Mouse (Mus musculus) heart, postnatal 0 days (tissue): Measurements from ENCODE around the gene Gm48552. TPM values are rescaled to one million over a fixed set of nuclear protein-coding genes. Genes with fewer than 3 reads are reported as not detected.

ENCODE experiments used
- ATAC-seq: fragments of 200-750 bp; cut with Nextera tagmentation; 2 replicates; pipeline ENCODE4 v1.8.0; 2017; ENCODE audit warnings: low read depth, moderate number of reproducible peaks, moderate library complexity; ENCODE audit not compliant: insufficient read depth
- DNase-seq: peaks from one replicate; pipeline ENCODE4 v3.0.0-alpha.2; 2016; ENCODE audit warnings: low spot score
- H3K27ac ChIP-seq: fragments of 300-500 bp; sonication (generic); 2 replicates; pipeline ENCODE4 v1.5.1; 2014; ENCODE audit warnings: low read depth, mild to moderate bottlenecking
- H3K27me3 ChIP-seq: fragments of 300-500 bp; sonication (generic); 2 replicates; pipeline ENCODE4 v1.6.1; 2014; ENCODE audit warnings: low read length, mixed read lengths; ENCODE audit not compliant: control insufficient read depth, insufficient read depth
- H3K36me3 ChIP-seq: fragments of 300-500 bp; sonication (generic); replicated peaks from 2 replicates; pipeline ENCODE4 v1.6.1; 2014; ENCODE audit warnings: low read length, mixed read lengths; ENCODE audit not compliant: control insufficient read depth, insufficient read depth
- H3K4me1 ChIP-seq: fragments of 300-500 bp; sonication (generic); 2 replicates; pipeline ENCODE4 v1.6.1; 2014; ENCODE audit warnings: antibody characterized with exemption; ENCODE audit not compliant: control insufficient read depth, insufficient read depth
- H3K4me2 ChIP-seq: fragments of 300-500 bp; sonication (generic); 2 replicates; pipeline ENCODE4 v1.6.1; 2014; ENCODE audit warnings: low read depth, mild to moderate bottlenecking, low read length, moderate library complexity
- H3K4me3 ChIP-seq: fragments of 300-500 bp; sonication (generic); 2 replicates; pipeline ENCODE4 v1.5.1; 2014; ENCODE audit warnings: low read depth, low read length
- H3K9ac ChIP-seq: fragments of 300-500 bp; sonication (generic); replicated peaks from 2 replicates; pipeline ENCODE4 v1.6.1; 2014; ENCODE audit warnings: low read depth, low read length, mixed read lengths
- H3K9me3 ChIP-seq: fragments of 300-500 bp; sonication (generic); replicated peaks from 2 replicates; pipeline ENCODE4 v1.6.1; 2016; ENCODE audit warnings: low read length; ENCODE audit not compliant: control insufficient read depth
- CTCF ChIP-seq: IDR thresholded peaks from 2 replicates; pipeline ENCODE4 v1.5.1; 2016; ENCODE audit warnings: antibody characterized with exemption, control low read depth, low read depth
- EP300 ChIP-seq: IDR thresholded peaks from 2 replicates; pipeline ENCODE4 v1.6.1; 2016; ENCODE audit warnings: antibody characterized with exemption, low read depth
- WGBS: fragments of 180-500 bp; shearing (Covaris S2); extraction: QIAGEN DNeasy Blood & Tissue Kit; methylation state at CpG from one replicate; pipeline ENCODE4 v1.1.7; 2014; 5-methylcytosine and 5-hydroxymethylcytosine counted together
- polyA plus RNA-seq: library from polyadenylated mRNA; unstranded; fragments of >200 nt; fragmentation: Nextera tagmentation; extraction: Ambion mirVana; gene quantifications from 2 replicates; pipeline ENCODE4 v1.2.1, GENCODE M21; 2015
- total RNA-seq: library from RNA; depleted of rRNA; stranded (reverse); fragments of >200 nt; gene quantifications from 2 replicates; pipeline ENCODE4 v1.2.3, GENCODE M21; 2014; ENCODE audit warnings: low replicate concordance

Gene Gm48552
- total and polyA plus RNA-seq, 2 experiments from 2014 or later = 0.45 TPM; not detected in 1

GRCm38 (mm10) chr10:81408424-81408729, 19.6 kb downstream of the Gm48552 start:
- WGBS = 59% methylated on average over 13 of the region's 13 CpGs
- H3K9me3 ChIP-seq = no peaks in the 10 kb centered on the region
- H3K4me1 ChIP-seq = peaks cover 51% of the 10 kb centered on the region
- no peak overlapping the region for H3K4me2 ChIP-seq
- peak overlapping the region; percentile 97 for H3K27ac ChIP-seq
- DNase-seq = no peak
- H3K4me3 ChIP-seq = no peak overlapping the region
- TF ChIP-seq CTCF (no peak), EP300 (no peak)
- peaks cover 46% of the 10 kb centered on the region for H3K36me3 ChIP-seq
- H3K9ac ChIP-seq = no peak overlapping the region
- ATAC-seq = no peak
- no peaks in the 10 kb centered on the region for H3K27me3 ChIP-seq

DNA sequence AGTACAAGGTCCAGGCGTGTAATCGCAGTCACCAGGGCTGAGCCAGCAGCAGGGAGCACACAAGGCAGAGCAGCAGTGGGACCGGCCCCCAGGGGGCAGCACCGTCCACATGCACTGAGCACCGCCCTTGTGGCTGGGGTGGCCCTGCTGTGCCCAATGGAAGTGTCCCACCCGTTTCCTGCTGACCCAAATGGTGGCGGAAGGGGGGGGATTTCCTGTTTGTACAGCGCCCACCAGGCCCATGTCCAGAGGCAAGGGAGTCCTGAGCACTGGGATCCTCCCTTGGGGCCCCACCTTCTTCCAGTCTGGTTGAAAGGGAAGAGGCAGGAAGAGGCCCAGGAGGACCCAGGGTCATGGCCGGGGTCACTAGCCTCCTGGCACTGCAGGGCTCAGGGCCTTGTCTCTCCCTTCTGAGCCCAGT, 20.1 kb downstream of the Gm48552 start:
- ATAC-seq = peak; percentile 18
- peaks cover 41% of the 10 kb centered on the region for H3K36me3 ChIP-seq
- no peak overlapping the region for H3K4me3 ChIP-seq
- no peaks in the 10 kb centered on the region for H3K27me3 ChIP-seq
- DNase-seq = peak; percentile 80
- TF ChIP-seq CTCF = peak; percentile 82
- peak; percentile 97 for TF ChIP-seq EP300
- no peak overlapping the region for H3K4me2 ChIP-seq
- H3K9ac ChIP-seq = no peak overlapping the region
- peaks cover 56% of the 10 kb centered on the region for H3K4me1 ChIP-seq
- WGBS = 30% methylated on average over 9 of the region's 9 CpGs
- no peaks in the 10 kb centered on the region for H3K9me3 ChIP-seq
- peak overlapping the region; percentile 97 for H3K27ac ChIP-seq

GRCm38 (mm10) chr10:81409330-81409729, 20.5 kb downstream of the Gm48552 start:
- no peak overlapping the region for H3K4me2 ChIP-seq
- H3K4me1 ChIP-seq = peaks cover 61% of the 10 kb centered on the region
- H3K9me3 ChIP-seq = no peaks in the 10 kb centered on the region
- H3K27me3 ChIP-seq = no peaks in the 10 kb centered on the region
- H3K9ac ChIP-seq = no peak overlapping the region
- H3K36me3 ChIP-seq = peaks cover 37% of the 10 kb centered on the region
- TF ChIP-seq EP300 (no peak), CTCF (no peak)
- H3K27ac ChIP-seq = peak overlapping the region; percentile 97
- H3K4me3 ChIP-seq = no peak overlapping the region
- 35% methylated on average over 8 of the region's 8 CpGs for WGBS
- DNase-seq (no peak), ATAC-seq (no peak)

DNA sequence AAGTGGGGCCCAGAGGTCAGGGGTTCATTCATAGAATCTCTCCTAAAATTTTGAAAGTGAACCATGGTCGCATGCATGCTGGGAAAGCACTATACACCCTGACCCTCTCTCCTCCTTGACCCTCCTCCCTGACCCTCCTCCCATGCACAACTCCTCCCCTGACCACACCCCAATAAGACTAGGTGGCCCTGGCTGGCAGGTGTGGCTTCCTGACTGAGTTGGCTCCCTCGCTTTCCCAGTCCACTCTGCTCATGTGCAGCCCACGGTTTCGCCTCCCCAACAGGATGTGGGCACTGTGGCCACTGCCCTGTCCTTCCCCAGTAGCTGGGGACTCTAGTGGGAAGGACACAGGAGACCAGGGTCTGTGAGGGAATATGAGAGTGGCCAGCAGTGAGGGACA, 21.5 kb downstream of the Gm48552 start:
- Histone ChIP-seq H3K4me3 (no peak overlapping the region), H3K4me1 (peaks cover 71% of the 10 kb centered on the region), H3K27ac (peak overlapping the region; percentile 97), H3K27me3 (no peaks in the 10 kb centered on the region), H3K36me3 (peaks cover 27% of the 10 kb centered on the region), H3K4me2 (no peak overlapping the region), H3K9ac (no peak overlapping the region), H3K9me3 (no peaks in the 10 kb centered on the region)
- TF ChIP-seq CTCF (no peak), EP300 (no peak)
- WGBS = 55% methylated on average over 4 of the region's 4 CpGs
- ATAC-seq = no peak
- no peak for DNase-seq

- H3K9ac ChIP-seq = no peak overlapping the region
- 54% methylated on average over 9 of the region's 9 CpGs for WGBS
- DNase-seq = no peak
Observed at GRCm38 (mm10) chr10:81410981-81411380, 22.2 kb downstream of the Gm48552 start.

More at GRCm38 (mm10) chr10:81410981-81411380, 22.2 kb downstream of the Gm48552 start:
- Histone ChIP-seq H3K27me3 (no peaks in the 10 kb centered on the region), H3K27ac (peak overlapping the region; percentile 97), H3K36me3 (peaks cover 21% of the 10 kb centered on the region), H3K9me3 (no peaks in the 10 kb centered on the region), H3K4me1 (peaks cover 77% of the 10 kb centered on the region), H3K4me2 (0 out of 2 replicates have a peak overlapping the region, but pooled peaks have one; percentile 33), H3K4me3 (no peak overlapping the region)
- TF ChIP-seq CTCF (no peak), EP300 (no peak)
- no peak for ATAC-seq
